Comparison of ENCODE assay signal across 9 mouse cellular contexts in the genomic region with DNA sequence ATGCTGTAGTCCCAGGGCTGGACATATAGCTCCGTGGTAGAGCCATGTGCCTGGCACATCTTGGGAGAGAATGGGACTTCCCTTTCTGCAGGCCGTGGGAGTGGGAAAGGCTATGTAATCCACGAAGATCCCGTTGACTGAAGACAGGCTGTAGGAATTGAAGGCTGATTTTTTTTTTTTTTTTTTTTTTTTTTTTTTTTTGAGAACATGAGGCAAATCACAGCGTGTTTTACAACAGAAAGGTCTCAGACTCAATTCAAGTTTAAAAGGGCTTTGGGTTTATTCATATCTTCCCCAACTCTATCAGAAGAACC. TPM values are rescaled to one million over a fixed set of nuclear protein-coding genes. Genes with fewer than 3 reads are reported as not detected.
A peak's percentile ranks its signal among the peaks of the same experiment; 100 is the strongest.
DNase-seq lines count a peak whose midpoint lies in the region; ATAC-seq and TF ChIP-seq lines count a peak whose summit lies in the region.
"Had no signal": no experiment of that assay in that cellular context is flagged by ENCODE, and none has a peak within 500 bp of the region (broad histone marks: within the 10 kb centered on the region; RNA-seq: fewer than 3 reads in every experiment).

No protein-coding gene starts in this region.

- no peaks in the 10 kb centered on the region for H3K9me3 ChIP-seq in stomach, embryonic 16.5 days (replicated peaks; ENCODE audit: control insufficient read depth, low read length)

- peak overlapping the region; percentile 84 for H3K4me2 ChIP-seq in stomach, embryonic 16.5 days (ENCODE audit: low read depth, low read length)

- TF ChIP-seq POLR2A in cerebellum, adult 2 months (IDR thresholded peaks at IDR 0.05; ENCODE audit: borderline replicate concordance, insufficient read depth, low read length): no peak
- TF ChIP-seq POLR2A in testis, adult 2 months (IDR thresholded peaks at IDR 0.05; ENCODE audit: control insufficient read depth, low read depth, low read length): no peak

- peak overlapping the region; percentile 79 for H3K4me3 ChIP-seq in cerebellum, adult 2 months (replicated peaks; ENCODE audit: insufficient read depth, low read depth, low read length)
- H3K4me3 ChIP-seq in testis, adult 2 months (ENCODE audit: control insufficient read depth, low read depth, low read length): peak overlapping the region; percentile 98
- peak overlapping the region; percentile 97 for H3K4me3 ChIP-seq in stomach, embryonic 16.5 days (replicated peaks; ENCODE audit: low read length)

- no peaks in the 10 kb centered on the region for H3K27me3 ChIP-seq in cerebellum, adult 2 months (ENCODE audit: control insufficient read depth, insufficient read depth, low read length)
- H3K27me3 ChIP-seq in testis, adult 2 months (ENCODE audit: control insufficient read depth, insufficient read depth, low read length): no peaks in the 10 kb centered on the region
- H3K27me3 ChIP-seq in stomach, embryonic 16.5 days (ENCODE audit: control insufficient read depth, insufficient read depth, low read length): no peaks in the 10 kb centered on the region

- no peak for DNase-seq in cerebellum, adult 2 months
- no peak for DNase-seq in cerebellum, postnatal 36 days
- DNase-seq in testis, postnatal 14 days (ENCODE audit: low spot score): no peak
- DNase-seq in liver: peak; percentile 65
- DNase-seq in layer of hippocampus, postnatal 25 days (ENCODE audit: extremely low spot score in 1 of 2, low spot score in 1 of 2): no peak
- no peak for DNase-seq in urinary bladder, postnatal 25 days (ENCODE audit: low spot score)
- DNase-seq: cerebellum, postnatal 14 days had no signal

- H3K27ac ChIP-seq in cerebellum, adult 2 months (ENCODE audit: insufficient read depth, low read length): no peak overlapping the region
- H3K27ac ChIP-seq in testis, adult 2 months (ENCODE audit: control insufficient read depth, insufficient read depth, low read depth, low read length): peak overlapping the region; percentile 98
- H3K27ac ChIP-seq in stomach, embryonic 16.5 days (ENCODE audit: low read length): peak overlapping the region; percentile 96

- H3K4me1 ChIP-seq in cerebellum, adult 2 months (ENCODE audit: control insufficient read depth, insufficient read depth, low read length): peaks cover 7% of the 10 kb centered on the region; the same call in 1 of the 2 replicates
- H3K4me1 ChIP-seq in testis, adult 2 months (ENCODE audit: control insufficient read depth, insufficient read depth, low read length): peaks cover 9% of the 10 kb centered on the region
- H3K4me1 ChIP-seq in stomach, embryonic 16.5 days (ENCODE audit: control insufficient read depth, insufficient read depth, low read length): peaks cover 16% of the 10 kb centered on the region

- peaks cover 7% of the 10 kb centered on the region for H3K36me3 ChIP-seq in testis, adult 2 months (ENCODE audit: control insufficient read depth, insufficient read depth, low read length)
- peaks cover 32% of the 10 kb centered on the region for H3K36me3 ChIP-seq in stomach, embryonic 16.5 days (ENCODE audit: control insufficient read depth, insufficient read depth, low read length)

- WGBS in cerebellum, adult 2 months: 4% methylated on average over 5 of the region's 5 CpGs
- WGBS in stomach, embryonic 16.5 days: 4% methylated on average over 5 of the region's 5 CpGs

- peak overlapping the region; percentile 99 for H3K9ac ChIP-seq in stomach, embryonic 16.5 days (ENCODE audit: low read length)

- no peak for ATAC-seq in stomach, embryonic 16.5 days (ENCODE audit: insufficient read depth, low FRiP score)

- no peak for TF ChIP-seq CTCF in cerebellum, adult 2 months (IDR thresholded peaks at IDR 0.05; ENCODE audit: borderline replicate concordance, insufficient read depth, low read depth, low read length)
- TF ChIP-seq CTCF in testis, adult 2 months (IDR thresholded peaks at IDR 0.05; ENCODE audit: control insufficient read depth, insufficient read depth, insufficient replicate concordance, low read depth, low read length): no peak

RNA-seq across cellular contexts. Expression of a gene that starts 1.6 kb away (rescaled TPM):
- polyA plus RNA-seq in cerebellum, adult 2 months (2012; rRNA removed): 63.1 and 63.5 TPM in 2 replicates
- polyA plus RNA-seq in testis, adult 2 months (2012; rRNA removed): 107 TPM in 2 replicates
- 203 and 218 TPM in 2 replicates for polyA plus RNA-seq in stomach, embryonic 16.5 days (2015; fragmentation: Nextera tagmentation; extraction: Ambion mirVana)
- total RNA-seq in layer of hippocampus, postnatal 25 days (2021): 10 to 100 TPM; 50.6 to 58.4 TPM

RNA-seq across cellular contexts. Expression of a gene that starts 8.0 kb away (rescaled TPM):
- polyA plus RNA-seq in cerebellum, adult 2 months (2012; rRNA removed): 32.2 and 35.4 TPM in 2 replicates
- 18.2 and 19.3 TPM in 2 replicates for polyA plus RNA-seq in testis, adult 2 months (2012; rRNA removed)
- polyA plus RNA-seq in stomach, embryonic 16.5 days (2015; fragmentation: Nextera tagmentation; extraction: Ambion mirVana): 162 and 170 TPM in 2 replicates
- total RNA-seq in layer of hippocampus, postnatal 25 days (2021): 10 to 100 TPM; 17.9 to 23.6 TPM

RNA-seq across cellular contexts. Expression of a gene that starts 10.2 kb away (rescaled TPM):
- polyA plus RNA-seq in cerebellum, adult 2 months (2012; rRNA removed): 23.5 and 23.6 TPM in 2 replicates
- 6.5 and 6.7 TPM in 2 replicates for polyA plus RNA-seq in testis, adult 2 months (2012; rRNA removed)
- polyA plus RNA-seq in stomach, embryonic 16.5 days (2015; fragmentation: Nextera tagmentation; extraction: Ambion mirVana): 32.0 and 40.6 TPM in 2 replicates
- 10 to 100 TPM; 14.2 to 15.8 TPM for total RNA-seq in layer of hippocampus, postnatal 25 days (2021)

RNA-seq across cellular contexts. Expression of a gene that starts 16.0 kb away (rescaled TPM):
- polyA plus RNA-seq in cerebellum, adult 2 months (2012; rRNA removed): 112 and 113 TPM in 2 replicates
- polyA plus RNA-seq in testis, adult 2 months (2012; rRNA removed): 16.4 and 20.7 TPM in 2 replicates
- polyA plus RNA-seq in stomach, embryonic 16.5 days (2015; fragmentation: Nextera tagmentation; extraction: Ambion mirVana): 6.7 and 8.0 TPM in 2 replicates
- total RNA-seq in layer of hippocampus, postnatal 25 days (2021): 100 to 1,000 TPM; 196 to 200 TPM

RNA-seq across cellular contexts. Expression of a gene that starts 25.4 kb away (rescaled TPM):
- polyA plus RNA-seq in cerebellum, adult 2 months (2012; rRNA removed): 58.4 and 60.9 TPM in 2 replicates
- polyA plus RNA-seq in testis, adult 2 months (2012; rRNA removed): 19.2 and 19.4 TPM in 2 replicates
- 30.0 and 31.6 TPM in 2 replicates for polyA plus RNA-seq in stomach, embryonic 16.5 days (2015; fragmentation: Nextera tagmentation; extraction: Ambion mirVana)
- total RNA-seq in layer of hippocampus, postnatal 25 days (2021): 10 to 100 TPM; 49.0 to 51.4 TPM
